Mouse (Mus musculus) activated CD4-positive, CD25-positive, alpha-beta regulatory T cell, adult 4 months (primary cell): ENCODE data around the gene Ugt1a6a. TPM values are rescaled to one million over a fixed set of nuclear protein-coding genes. Genes with fewer than 3 reads are reported as not detected.
A peak's percentile ranks its signal among the peaks of the same experiment; 100 is the strongest.

Experiments
- ATAC-seq: one replicate; pipeline ENCODE4 v1.8.0; 2017
- polyA plus RNA-seq, 2 experiments: library from polyadenylated mRNA; unstranded; fragments of 100-300 nt; shearing (Covaris generic); gene quantifications; one replicate each; pipeline ENCODE4 v1.2.1; 2017

Gene Ugt1a6a
- polyA plus RNA-seq, 2 experiments from 2014 or later: 0.86 to 1.4 TPM

GRCm38 (mm10) chr1:88230421-88230820 lies 95.8 kb downstream of the Ugt1a6a start:
- ATAC-seq: no peak

DNA sequence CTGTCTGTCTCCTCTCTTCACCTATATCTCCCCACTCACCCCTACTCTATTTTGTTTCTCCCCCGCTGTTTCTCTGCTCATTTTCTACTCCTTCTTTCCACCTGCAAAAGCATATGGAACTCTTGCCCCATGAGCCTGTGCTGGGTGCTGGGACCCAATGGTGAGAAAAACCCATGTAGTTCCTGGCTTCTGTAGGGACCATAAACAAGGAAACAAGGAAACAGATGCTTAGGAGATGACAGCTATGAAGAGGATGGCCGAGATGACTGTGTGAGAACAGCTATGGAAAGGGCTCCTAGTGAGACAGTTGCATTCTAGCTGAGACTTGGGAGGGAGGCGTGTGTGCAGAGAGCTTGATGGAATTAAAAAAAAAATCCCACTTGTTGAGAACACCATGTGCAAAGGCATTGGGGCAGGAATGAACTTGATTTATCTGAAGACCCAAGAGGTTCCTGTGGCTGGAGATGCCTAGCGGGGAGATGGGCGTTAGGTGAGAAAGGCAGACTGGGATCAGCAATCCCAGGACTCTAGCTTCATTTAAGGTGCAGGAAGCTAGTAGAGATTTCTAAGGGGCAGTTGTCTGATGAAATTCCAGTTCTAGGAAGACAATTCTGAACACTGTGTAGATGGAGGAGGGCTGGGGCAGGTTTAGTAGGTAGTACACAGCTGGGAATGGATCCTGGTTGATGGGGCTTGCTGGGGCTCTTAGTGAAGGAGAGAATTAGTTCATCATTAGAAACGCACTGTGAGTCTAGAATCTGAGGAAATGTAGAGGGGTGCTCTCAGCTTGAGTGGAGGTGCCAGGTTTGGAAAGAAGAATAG lies 96.6 kb downstream of the Ugt1a6a start:
- ATAC-seq: no peak

- ATAC-seq: no peak
Measured at GRCm38 (mm10) chr1:88231803-88232499, 97.3 kb downstream of the Ugt1a6a start.

DNA sequence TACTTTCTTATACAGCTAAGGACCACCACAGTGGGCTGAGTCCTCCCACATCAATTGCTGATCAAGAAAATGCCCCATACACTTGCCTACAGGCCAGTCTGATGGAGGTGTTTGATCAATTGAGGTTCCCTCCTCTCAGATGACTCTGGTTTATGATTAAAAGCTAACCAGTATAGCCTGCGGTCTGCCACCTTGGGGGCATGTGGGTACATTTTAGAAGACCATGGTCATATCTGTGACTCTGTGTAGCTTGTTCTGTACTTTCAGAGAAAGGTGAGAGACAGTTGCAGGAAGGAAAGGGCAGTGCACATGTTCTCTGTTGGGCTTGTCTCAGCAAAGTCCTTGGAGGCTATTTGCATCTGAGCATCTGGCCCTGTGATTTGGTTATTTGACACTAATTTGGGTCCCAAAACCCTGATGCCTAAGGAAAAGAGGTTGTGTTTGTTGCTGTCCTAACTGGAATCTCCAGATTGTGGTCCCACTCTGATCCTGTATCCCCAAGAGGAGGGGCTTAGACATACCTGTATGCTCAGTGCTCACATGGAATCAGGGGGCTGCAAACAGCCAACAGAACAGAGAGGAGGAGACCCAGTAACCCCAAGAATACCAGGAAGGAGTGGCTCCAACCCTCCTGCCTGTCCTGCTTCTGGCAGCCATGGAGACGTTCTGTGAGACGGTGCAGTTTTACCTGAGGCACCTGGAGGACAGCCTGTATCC lies 98.2 kb downstream of the Ugt1a6a start:
- ATAC-seq: no peak

DNA sequence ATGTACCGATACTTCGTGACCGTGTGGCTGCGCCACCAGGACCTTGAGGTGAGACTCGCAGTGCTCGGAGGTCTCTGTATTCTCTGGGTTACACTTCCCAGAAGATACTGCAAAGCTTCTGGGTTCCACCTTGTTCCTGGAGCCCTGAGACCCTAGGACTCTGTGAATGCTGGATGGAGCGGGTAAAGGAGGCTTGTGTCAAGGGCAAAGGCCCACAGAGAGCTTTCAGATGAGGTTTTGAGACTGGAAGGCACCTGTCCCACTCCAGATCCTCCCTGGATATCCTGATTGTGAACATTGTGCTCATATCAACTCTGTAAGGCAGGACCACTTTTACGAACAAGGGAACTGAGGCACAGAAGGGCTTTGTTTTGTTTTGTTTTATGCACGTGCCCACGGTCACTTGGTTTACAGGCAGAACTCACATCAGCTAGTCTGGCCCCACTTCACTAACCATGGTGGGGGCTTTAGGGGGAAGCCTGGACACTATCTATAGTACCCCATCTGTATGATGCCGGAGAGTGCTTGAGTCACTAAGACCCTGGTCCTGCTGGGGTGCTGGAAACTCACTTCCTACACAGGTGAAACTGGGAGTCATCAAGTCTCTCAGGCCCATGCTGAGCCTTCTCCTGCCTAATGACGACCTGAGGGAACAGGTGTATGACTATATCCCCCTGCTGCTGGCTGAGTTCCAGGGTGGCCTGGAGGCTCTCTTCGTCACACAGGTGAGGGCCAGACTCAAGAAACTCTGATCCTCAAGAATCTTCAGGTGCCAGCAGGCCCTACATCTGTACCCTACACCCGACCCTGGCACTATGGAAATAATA lies 99.0 kb downstream of the Ugt1a6a start:
- ATAC-seq: no peak

DNA sequence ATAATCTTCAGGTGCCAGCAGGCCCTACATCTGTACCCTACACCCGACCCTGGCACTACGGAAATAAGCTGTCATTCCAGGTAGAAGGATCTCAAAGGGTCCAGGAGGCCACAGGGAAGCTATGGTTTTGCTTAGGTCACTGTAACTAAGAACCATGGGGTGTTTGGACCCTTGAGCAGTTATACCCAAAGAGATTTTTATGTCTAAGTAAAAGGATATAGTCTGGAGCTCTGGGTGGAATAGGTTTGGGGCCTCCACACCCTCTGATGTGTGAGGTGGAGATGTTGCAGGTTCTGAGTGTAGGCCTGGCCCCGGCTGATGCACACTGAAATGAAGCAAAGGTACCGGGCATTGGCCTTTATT lies 99.6 kb downstream of the Ugt1a6a start:
- ATAC-seq: no peak

DNA sequence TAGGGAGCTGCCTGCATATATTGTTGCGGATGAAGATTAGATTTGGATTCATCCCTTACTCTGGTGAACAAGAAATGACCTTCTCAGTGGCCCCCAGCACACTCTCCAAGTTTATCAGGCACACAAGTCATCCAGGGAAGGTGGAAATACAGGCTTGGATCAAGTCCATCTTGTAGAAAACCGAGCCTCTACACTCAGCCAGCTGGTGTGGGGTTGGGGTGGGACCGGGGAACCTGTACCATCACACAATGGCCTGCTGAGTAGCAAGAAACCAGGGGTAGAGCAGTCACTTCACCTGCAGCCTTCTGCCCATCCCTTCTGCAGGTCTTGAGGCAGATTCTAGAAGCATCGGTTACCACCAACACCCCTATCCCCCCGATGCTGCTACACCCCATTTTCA lies 100.0 kb downstream of the Ugt1a6a start:
- ATAC-seq: no peak

DNA sequence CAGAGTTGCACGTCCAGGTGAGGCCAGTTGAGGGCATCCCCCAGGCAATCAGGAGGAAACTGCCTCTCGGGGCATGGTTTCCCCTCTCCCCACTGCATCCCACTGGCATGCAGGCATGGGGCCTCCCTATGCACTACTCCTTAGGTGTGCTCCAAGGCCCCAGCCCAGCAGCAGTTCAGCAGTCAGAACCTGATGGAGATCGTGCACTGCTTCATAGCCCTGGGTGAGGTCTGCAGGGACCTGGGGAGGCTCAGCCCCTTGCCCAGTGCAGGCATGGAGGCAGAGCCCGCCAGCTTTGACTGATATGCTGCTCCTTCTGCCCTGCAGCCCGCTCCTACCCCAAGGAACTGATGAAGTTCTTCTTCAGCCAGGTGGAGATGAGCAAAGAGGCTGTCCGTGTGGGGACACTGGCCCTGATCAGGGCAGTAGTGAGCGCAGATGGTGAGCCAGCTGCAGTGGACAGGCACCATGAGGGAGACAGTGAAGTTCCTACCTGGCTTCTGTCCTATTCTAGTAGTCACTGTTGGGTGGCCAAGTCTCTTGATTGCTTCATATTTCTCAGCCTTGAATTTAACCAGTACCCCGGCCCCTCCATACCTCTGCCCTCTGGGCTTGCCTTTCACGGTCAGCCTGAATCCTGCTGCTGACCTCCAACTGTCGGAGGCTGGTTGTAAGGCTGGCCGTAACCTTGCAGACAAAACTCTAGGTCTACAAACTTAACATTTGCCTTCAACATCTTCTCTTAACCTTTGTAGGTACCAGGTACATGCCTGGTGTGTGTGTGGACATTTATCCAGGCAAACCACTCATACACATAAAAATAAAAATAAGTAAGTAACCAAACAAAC lies 100.7 kb downstream of the Ugt1a6a start:
- ATAC-seq: no peak

- ATAC-seq: no peak
Measured at GRCm38 (mm10) chr1:88235894-88236415, 101.3 kb downstream of the Ugt1a6a start.

DNA sequence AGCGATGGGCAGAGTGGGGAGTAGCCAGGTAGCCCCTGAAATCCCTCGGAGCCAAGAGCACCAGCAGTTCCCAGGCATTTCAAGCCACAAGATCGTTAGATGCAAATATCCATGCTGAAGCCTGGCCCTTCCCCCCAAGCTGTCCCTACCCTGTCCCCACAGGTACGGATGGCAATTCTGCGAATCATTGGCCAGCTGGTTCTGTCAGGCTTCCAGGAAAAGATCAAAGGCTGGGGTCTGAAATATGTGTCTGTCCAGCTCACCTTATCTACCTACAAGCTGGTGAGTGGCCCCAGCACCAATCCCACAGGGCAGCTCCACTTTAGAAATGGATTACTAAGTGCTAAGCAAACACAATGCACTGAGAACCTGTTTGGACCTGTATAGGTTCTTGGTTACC lies 102.7 kb downstream of the Ugt1a6a start:
- no peak for ATAC-seq

GRCm38 (mm10) chr1:88238771-88239170 lies 104.2 kb downstream of the Ugt1a6a start:
- no peak for ATAC-seq

DNA sequence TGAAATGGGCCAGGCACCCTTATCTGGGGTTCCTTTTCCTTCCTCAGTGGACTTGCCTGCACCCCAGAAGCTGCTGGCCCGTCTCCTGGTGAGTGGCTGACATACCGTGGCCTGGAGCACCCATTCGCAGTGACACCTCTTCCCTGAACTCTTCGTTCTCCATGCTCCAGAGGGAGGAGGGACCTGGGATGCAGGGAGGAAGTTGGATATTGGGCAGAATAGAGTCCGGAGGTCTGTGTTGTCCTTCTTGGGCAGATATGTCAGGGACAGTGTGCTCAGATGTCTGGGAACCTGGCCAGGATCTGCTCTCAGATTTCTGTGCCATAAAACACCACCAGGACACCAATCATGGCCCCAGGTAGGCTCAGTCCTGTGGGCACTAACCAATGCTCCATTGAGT lies 105.5 kb downstream of the Ugt1a6a start:
- no peak for ATAC-seq

GRCm38 (mm10) chr1:88240579-88240978 lies 106.0 kb downstream of the Ugt1a6a start:
- no peak for ATAC-seq

DNA sequence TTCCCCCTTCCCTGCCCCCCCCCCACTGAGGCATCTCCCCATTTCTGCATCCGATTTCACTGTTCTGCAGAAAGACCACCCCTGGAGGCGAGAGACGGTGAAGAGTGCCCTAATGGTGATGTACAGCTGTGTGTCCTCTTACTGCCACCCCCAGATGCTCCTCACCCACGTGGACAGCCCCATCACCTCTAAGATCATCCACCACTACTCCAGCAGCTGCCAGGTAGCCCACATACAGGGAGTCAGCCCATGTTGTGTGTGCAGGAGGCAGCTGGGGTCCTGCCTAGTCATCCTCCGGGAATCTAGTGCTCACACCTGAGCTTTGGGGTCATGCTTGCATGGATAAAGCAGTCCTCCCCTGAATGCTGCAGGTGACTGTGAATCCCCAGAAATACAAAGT lies 109.3 kb downstream of the Ugt1a6a start:
- no peak for ATAC-seq

DNA sequence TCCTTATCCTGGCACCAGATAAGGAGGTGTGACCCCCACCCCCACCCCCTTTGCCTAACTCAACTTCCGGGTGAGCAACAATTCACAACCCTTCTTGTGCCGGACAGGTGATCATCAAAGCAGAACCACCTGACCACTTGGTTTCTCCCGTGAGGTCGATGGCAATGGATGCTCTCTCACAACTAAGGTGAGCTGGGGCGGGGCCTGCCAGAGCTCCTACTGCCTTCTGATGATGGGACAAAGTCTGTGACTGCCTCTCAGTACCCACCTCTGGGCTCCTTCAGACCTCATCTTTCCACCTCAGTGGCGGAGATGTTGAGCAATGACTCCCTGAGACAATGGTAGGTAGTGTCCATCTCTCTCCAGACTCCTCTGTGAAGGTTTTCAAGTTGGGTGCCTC lies 111.3 kb downstream of the Ugt1a6a start:
- no peak for ATAC-seq

- no peak for ATAC-seq
Measured at GRCm38 (mm10) chr1:88246386-88246785, 111.8 kb downstream of the Ugt1a6a start.

DNA sequence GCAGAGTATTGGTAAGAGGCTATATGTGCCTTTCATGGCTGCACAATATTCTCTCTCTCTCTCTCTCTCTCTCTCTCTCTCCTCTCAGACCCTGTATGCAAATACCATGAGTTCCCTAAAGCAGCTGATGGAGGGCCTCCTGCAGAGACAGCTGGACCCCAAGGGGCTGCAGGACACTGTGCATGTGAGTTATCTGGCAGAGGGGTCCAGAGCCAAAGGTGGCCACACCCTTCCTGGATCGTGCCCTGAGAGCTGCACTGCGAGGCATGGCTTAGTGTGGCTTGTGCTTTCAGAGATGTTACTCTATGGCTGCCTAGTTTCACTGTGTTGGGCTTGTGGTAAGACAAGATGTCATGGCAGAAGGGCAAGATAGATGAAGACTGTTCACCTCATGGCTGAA lies 113.1 kb downstream of the Ugt1a6a start:
- ATAC-seq: no peak

GRCm38 (mm10) chr1:88248658-88249057 lies 114.0 kb downstream of the Ugt1a6a start:
- no peak for ATAC-seq

DNA sequence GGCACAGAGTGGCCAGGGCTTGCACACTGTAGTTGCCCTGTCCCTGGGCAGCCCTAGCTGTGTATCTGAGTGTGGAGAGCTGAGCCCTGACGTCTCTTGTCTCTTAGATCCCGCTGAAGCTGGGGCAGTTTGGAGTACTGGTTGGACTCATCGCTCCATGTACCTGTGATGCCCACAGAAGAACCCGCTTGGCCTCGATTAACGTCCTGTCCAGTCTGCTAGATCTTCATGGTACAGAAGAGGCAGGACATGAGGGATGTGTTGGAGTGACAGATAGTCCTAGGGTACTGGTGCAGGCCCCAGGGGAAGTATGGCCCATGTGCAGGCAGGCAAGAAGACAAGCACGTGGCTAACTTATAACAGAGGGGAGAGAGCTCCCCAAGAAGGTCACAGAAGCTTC lies 115.0 kb downstream of the Ugt1a6a start:
- ATAC-seq: no peak

DNA sequence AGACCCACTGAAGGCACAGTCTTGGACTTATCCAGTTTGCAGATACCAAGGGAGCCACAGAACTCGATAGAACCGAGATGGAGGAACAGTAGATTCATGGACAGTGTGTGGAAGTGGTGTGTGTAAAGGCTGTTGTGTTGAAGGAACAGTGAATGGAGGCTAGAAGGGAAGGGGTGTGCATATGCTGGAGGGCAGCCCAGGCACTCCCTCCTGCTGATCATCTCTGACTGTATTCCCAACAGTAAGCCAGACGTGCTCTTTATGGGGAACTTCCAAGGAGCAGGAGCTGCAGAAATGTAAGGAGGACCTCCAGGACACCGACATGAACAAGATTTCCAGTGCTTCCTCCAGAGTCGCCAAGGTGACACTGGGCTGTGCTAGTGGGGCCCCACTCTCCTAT lies 115.4 kb downstream of the Ugt1a6a start:
- no peak for ATAC-seq

DNA sequence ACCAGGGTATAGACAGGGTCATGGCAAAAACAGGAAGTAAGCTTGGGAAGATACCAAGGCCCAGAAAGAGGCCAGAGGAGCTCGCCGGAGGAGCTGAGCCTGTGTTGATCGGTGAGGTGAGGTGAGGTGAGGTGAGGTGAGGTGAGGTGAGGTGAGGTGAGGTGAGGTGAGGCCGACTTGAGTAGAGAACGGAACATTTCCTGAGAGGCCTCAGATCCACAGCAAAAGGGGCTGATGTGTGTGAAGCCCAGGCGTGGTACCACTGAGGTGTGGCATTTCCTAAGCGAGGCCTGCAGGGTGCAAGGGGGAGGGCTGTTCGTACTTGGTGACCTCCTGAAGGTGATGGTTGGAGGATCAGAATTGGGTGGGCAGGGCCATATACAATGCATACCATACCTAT lies 118.5 kb downstream of the Ugt1a6a start:
- peak; percentile 9 for ATAC-seq

DNA sequence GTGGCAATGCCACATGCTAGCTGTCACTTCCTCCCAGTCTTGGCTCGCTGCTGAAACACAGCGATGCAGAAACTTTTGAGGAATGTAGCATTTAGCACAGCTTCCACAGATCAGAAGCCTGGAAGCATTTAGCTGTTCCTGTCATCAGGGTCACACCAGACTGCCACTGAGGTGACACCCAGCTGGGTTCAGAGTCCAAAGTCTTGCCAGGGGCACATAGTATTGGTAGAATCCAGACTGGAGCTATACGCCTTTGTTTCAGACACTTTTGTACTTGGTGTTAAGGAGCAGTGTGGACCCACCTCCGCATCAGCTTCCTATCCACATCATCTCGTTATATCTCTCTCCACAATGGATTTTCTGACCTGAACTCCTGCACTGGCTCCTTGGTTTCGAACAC lies 118.9 kb downstream of the Ugt1a6a start:
- no peak for ATAC-seq
